Mouse (Mus musculus): Measurements from ENCODE around the gene Manbal. TPM values are rescaled to one million over a fixed set of nuclear protein-coding genes. Genes with fewer than 3 reads are reported as not detected.
A peak's percentile ranks its signal among the peaks of the same experiment; 100 is the strongest.

Manbal gene
- polyA plus RNA-seq, 1 experiment from 2014 or later, result 54.0 TPM

DNA sequence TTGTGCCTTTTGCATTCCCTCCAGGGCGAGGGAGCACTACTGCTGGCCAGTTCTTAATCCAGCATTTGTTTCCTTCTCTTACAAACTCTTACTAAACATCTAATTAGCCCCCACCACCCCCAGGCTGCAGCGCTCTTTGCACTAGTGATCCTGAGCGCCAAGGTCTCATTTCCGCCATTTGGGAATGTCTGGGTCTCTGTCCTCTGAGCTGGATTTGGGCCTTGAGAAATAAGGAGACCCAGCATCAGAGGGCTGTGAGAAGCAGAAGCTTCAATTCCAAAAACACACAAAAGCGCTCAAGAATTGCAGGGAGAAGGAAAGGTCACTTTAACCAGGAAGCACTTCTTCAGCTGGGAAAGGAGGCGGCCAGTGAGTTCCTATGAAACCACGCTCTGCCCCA, 27.9 kb upstream of the Manbal start:
- Histone ChIP-seq H3K36me3 (ENCODE audit: control insufficient read depth, insufficient read depth) (no peaks in the 10 kb centered on the region), H3K9ac (ENCODE audit: low read length) (no peak overlapping the region)
- no peak for ATAC-seq (replicated peaks; ENCODE audit: extremely low read depth, insufficient read depth, low FRiP score)

DNA sequence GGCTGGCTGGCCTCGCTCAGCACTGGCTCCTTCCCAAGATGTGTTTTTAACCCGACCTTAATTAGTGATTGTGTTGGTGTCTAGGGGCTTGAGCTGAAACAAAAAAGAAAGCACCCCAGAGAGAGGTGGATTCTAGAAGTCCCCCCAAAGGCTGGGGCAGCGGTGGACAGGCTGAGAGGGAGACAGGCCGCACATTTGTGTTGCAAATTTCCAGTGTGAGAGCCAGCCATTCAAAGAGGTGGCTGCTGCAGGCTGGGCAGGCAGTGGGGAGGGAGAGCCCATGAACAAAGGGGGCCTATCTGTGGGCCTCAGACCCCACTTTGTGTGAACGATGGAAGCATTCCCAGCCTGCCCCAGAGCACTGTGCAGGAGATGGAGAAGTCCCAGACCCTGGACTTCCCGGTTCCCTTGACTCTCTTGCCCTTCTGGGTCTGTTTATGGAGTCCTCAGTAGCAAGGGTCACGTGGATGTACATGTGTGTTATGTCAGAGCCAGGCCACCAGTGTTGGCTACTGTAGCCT, 27.1 kb upstream of the Manbal start:
- 41% methylated on average over 7 of the region's 7 CpGs for WGBS
- no peak overlapping the region for H3K4me2 ChIP-seq (ENCODE audit: low read depth, low read length)
- no peaks in the 10 kb centered on the region; the same call in 1 of the 2 replicates for H3K27me3 ChIP-seq (ENCODE audit: control insufficient read depth, insufficient read depth, low read length)
- no peak for ATAC-seq (replicated peaks; ENCODE audit: extremely low read depth, insufficient read depth, low FRiP score)
- H3K36me3 ChIP-seq (ENCODE audit: control insufficient read depth, insufficient read depth), result no peaks in the 10 kb centered on the region
- peaks cover 4% of the 10 kb centered on the region; the same call in 1 of the 2 replicates for H3K4me1 ChIP-seq (ENCODE audit: control insufficient read depth, insufficient read depth, low read length)
- no peak overlapping the region for H3K9ac ChIP-seq (ENCODE audit: low read length)
- no peak overlapping the region for H3K27ac ChIP-seq (ENCODE audit: low read length)
- no peak overlapping the region for H3K4me3 ChIP-seq (ENCODE audit: low read length)
- no peaks in the 10 kb centered on the region for H3K9me3 ChIP-seq (replicated peaks; ENCODE audit: control insufficient read depth, low read length)

More for the DNA sequence above, 27.9 kb upstream of the Manbal start:
- Histone ChIP-seq H3K27me3 (ENCODE audit: control insufficient read depth, insufficient read depth, low read length) (no peaks in the 10 kb centered on the region; the same call in 1 of the 2 replicates), H3K27ac (ENCODE audit: low read length) (no peak overlapping the region), H3K9me3 (replicated peaks; ENCODE audit: control insufficient read depth, low read length) (no peaks in the 10 kb centered on the region), H3K4me2 (ENCODE audit: low read depth, low read length) (no peak overlapping the region), H3K4me3 (ENCODE audit: low read length) (no peak overlapping the region), H3K4me1 (ENCODE audit: control insufficient read depth, insufficient read depth, low read length) (peaks cover 4% of the 10 kb centered on the region; the same call in 1 of the 2 replicates)
- 82% methylated on average over 7 of the region's 7 CpGs for WGBS

DNA sequence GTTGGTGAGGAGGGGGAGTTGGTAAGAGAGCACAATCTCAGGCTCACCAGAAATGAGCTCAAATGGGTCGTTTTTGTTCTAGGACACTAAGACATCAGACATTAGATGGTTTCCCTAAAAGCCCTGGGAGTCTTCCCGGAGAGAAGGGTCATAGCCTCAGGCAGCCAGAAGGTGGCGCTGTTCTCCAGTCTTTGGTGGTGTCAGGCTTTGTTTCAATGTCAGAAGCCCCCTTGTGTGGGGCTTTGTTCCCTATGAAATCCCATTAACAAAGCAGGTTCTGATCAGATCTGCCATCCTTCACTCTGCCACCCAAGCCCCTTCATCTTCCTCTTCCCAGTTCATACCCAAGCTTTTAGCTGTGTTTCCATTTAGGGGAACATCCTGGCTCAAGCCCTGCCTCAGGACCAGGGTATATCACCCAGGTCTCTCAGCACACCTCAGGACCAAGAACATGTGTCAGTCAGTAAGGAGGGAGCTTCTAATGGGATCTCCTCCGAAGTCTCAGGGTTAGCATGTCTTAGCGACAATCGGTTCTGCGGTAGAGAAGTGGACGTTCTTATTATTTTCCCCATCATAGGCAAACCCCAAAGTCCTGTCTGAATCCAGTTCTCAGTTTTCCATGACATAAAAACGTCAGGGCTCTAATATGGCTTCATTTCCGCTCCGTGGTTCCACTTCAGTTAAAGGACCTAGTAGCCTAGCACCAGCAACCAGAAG, 25.7 kb upstream of the Manbal start:
- 38% methylated on average over 11 of the region's 11 CpGs for WGBS
- Histone ChIP-seq H3K9me3 (replicated peaks; ENCODE audit: control insufficient read depth, low read length) (no peaks in the 10 kb centered on the region), H3K36me3 (ENCODE audit: control insufficient read depth, insufficient read depth) (no peaks in the 10 kb centered on the region), H3K27me3 (ENCODE audit: control insufficient read depth, insufficient read depth, low read length) (no peaks in the 10 kb centered on the region), H3K4me3 (ENCODE audit: low read length) (no peak overlapping the region), H3K4me1 (ENCODE audit: control insufficient read depth, insufficient read depth, low read length) (0 out of 2 replicates have a peak, but pooled peaks cover 2% of the 10 kb centered on the region), H3K4me2 (ENCODE audit: low read depth, low read length) (no peak overlapping the region), H3K9ac (ENCODE audit: low read length) (no peak overlapping the region), H3K27ac (ENCODE audit: low read length) (no peak overlapping the region)
- ATAC-seq (replicated peaks; ENCODE audit: extremely low read depth, insufficient read depth, low FRiP score), result no peak

DNA sequence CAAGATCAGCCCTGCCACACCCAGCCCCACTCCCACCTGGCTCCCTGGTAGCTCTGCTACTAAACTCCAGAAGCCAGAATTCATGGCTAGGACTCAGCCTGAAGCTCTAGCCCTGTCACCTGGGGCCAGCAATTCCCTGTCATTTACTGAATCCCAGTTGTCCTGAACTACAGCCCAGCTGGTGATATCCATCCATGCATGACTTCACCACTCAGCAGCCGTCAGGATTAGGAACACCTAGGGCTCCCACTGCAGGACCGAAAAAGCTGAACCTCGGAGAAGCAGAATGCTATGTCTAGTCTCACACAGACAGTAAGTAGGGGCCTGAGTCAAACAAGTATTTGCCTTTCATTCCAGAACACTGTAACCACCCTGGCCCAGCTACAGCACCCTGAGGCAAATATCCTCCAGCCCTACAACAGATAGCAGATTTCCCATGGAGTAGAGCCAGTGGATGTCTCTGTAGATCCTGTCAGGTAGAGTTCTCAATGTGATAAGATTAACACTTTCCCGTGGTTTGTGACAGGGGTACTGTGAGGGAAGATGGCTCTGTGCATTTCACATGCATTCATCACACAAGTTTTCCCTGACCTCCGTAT, 25.0 kb upstream of the Manbal start:
- Histone ChIP-seq H3K4me1 (ENCODE audit: control insufficient read depth, insufficient read depth, low read length) (0 out of 2 replicates have a peak, but pooled peaks cover 2% of the 10 kb centered on the region), H3K9ac (ENCODE audit: low read length) (no peak overlapping the region), H3K4me2 (ENCODE audit: low read depth, low read length) (no peak overlapping the region), H3K36me3 (ENCODE audit: control insufficient read depth, insufficient read depth) (no peaks in the 10 kb centered on the region), H3K9me3 (replicated peaks; ENCODE audit: control insufficient read depth, low read length) (no peaks in the 10 kb centered on the region), H3K27me3 (ENCODE audit: control insufficient read depth, insufficient read depth, low read length) (no peaks in the 10 kb centered on the region), H3K27ac (ENCODE audit: low read length) (no peak overlapping the region), H3K4me3 (ENCODE audit: low read length) (no peak overlapping the region)
- ATAC-seq (replicated peaks; ENCODE audit: extremely low read depth, insufficient read depth, low FRiP score), result no peak
- 44% methylated on average over 5 of the region's 5 CpGs for WGBS

DNA sequence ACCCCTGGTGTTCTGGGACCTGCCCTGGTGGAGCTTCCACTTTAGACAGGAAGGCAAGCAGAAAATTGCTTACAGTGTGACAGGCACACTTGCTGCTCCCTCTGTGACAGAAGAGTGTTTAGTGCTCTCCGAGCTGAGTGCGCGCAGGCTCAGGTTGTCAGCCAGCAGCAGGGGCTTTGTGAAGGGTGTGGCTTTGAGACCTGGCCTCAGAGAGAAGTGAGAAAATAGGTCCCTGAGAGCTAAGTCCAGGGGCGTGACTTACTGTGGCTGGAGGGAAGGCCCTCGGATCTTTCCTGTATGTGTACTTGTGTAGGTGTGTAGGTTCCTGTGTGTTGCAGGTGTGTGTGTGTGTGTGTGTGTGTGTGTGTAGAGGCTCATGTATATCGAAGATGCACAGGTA, 24.1 kb upstream of the Manbal start:
- no peak for ATAC-seq (replicated peaks; ENCODE audit: extremely low read depth, insufficient read depth, low FRiP score)
- H3K9ac ChIP-seq (ENCODE audit: low read length), result no peak overlapping the region
- H3K4me2 ChIP-seq (ENCODE audit: low read depth, low read length), result no peak overlapping the region
- H3K9me3 ChIP-seq (replicated peaks; ENCODE audit: control insufficient read depth, low read length), result no peaks in the 10 kb centered on the region
- WGBS, result 75% methylated on average over 6 of the region's 6 CpGs
- no peak overlapping the region for H3K27ac ChIP-seq (ENCODE audit: low read length)
- 0 out of 2 replicates have a peak, but pooled peaks cover 4% of the 10 kb centered on the region for H3K4me1 ChIP-seq (ENCODE audit: control insufficient read depth, insufficient read depth, low read length)
- H3K36me3 ChIP-seq (ENCODE audit: control insufficient read depth, insufficient read depth), result no peaks in the 10 kb centered on the region
- no peaks in the 10 kb centered on the region for H3K27me3 ChIP-seq (ENCODE audit: control insufficient read depth, insufficient read depth, low read length)
- no peak overlapping the region for H3K4me3 ChIP-seq (ENCODE audit: low read length)

DNA sequence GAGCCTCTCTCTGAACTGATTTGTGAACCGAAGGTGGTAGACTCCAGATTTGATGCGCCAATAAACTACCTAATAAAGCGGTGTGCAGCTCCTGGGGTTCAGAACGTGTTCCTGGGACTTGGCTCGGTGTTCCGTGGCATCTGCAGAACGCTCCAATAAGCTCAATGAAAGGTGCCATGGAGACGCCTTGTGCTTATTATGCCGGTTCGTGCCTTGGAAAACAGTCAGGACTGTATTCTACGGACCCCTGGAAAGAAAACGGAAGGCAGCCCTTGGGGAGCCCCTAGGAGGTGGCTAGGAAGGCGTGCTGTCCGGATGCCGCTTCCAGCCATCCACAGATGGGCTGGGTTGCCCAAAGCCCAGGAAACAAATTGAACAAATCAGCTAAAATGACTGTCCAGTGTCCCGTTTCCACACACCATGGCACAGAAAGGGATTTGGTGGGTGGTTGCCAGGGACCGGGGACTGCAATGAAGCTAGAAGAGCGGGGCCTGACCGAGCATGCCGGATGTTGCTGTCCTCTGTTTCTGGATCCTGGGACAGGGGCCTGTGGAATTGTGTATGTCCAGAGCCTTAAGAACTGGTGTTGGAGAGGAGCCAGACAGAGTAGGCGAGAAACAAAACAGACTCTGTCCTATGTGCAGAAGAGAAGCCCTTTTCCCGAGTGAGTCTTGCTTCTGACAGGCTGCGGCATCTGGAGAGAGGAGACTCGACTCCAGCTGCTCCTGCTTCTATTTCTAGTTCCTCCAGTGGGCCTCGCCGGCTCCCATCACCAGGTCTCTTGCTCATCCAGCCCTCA, 19.8 kb upstream of the Manbal start, which contains the start of gene Ghrh:
Gene Ghrh, minus strand, starts transcription at position 146 of the 799 bp plus-strand sequence.
- Histone ChIP-seq H3K9ac (ENCODE audit: low read length) (peak within 1 kb of the TSS; percentile 17; the same call in 1 of the 2 replicates), H3K27ac (ENCODE audit: low read length) (peak within 1 kb of the TSS; percentile 41), H3K4me2 (ENCODE audit: low read depth, low read length) (no peak within 1 kb of the TSS), H3K4me3 (ENCODE audit: low read length) (no peak within 1 kb of the TSS), H3K4me1 (ENCODE audit: control insufficient read depth, insufficient read depth, low read length) (peaks cover 4% of the 10 kb centered on the region; the same call in 1 of the 2 replicates), H3K36me3 (ENCODE audit: control insufficient read depth, insufficient read depth) (no peaks in the 10 kb centered on the region), H3K27me3 (ENCODE audit: control insufficient read depth, insufficient read depth, low read length) (no peaks in the 10 kb centered on the region), H3K9me3 (replicated peaks; ENCODE audit: control insufficient read depth, low read length) (no peaks in the 10 kb centered on the region)
- WGBS, result 63% methylated on average over 26 of the region's 26 CpGs
- peak; percentile 55; the same call in 1 of the 2 replicates for ATAC-seq (replicated peaks; ENCODE audit: extremely low read depth, insufficient read depth, low FRiP score)

DNA sequence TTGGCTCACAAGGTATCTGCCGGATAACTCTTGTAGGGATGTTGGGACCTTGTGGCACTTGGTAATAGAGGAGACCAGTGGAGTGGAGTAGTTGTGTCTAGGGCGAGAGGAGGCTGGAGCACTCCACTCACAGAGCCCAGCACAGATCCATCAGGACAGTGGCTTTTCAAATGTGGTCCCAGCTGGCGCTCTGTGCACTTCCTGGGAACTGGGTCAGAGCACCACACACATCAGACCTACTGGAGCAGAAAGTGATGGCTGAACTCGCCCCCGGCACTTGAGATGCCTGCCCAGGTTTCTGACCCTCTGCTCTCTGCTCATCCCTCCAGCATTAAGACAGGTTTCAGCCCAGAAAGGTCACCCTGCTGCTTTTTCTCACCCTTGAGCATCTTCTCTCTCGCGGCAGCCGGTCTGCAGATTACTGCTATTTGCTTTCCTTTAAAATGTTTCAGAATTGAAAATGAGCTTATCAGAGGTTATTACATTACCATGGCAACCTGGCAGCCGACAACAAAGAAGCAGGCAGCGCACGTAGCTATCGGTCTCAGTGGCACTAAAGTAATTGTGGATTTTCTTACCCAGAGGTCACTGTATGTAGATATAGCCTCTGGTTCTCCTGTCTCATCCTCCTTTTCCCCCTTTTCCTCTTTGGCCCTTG, 18.1 kb upstream of the Manbal start:
- no peaks in the 10 kb centered on the region for H3K9me3 ChIP-seq (replicated peaks; ENCODE audit: control insufficient read depth, low read length)
- 63% methylated on average over 12 of the region's 12 CpGs for WGBS
- peak overlapping the region; percentile 14; the same call in 1 of the 2 replicates for H3K27ac ChIP-seq (ENCODE audit: low read length)
- ATAC-seq (replicated peaks; ENCODE audit: extremely low read depth, insufficient read depth, low FRiP score), result no peak
- H3K36me3 ChIP-seq (ENCODE audit: control insufficient read depth, insufficient read depth), result no peaks in the 10 kb centered on the region
- H3K27me3 ChIP-seq (ENCODE audit: control insufficient read depth, insufficient read depth, low read length), result no peaks in the 10 kb centered on the region
- H3K4me2 ChIP-seq (ENCODE audit: low read depth, low read length), result no peak overlapping the region
- no peak overlapping the region for H3K4me3 ChIP-seq (ENCODE audit: low read length)
- peaks cover 4% of the 10 kb centered on the region; the same call in 1 of the 2 replicates for H3K4me1 ChIP-seq (ENCODE audit: control insufficient read depth, insufficient read depth, low read length)
- no peak overlapping the region for H3K9ac ChIP-seq (ENCODE audit: low read length)

DNA sequence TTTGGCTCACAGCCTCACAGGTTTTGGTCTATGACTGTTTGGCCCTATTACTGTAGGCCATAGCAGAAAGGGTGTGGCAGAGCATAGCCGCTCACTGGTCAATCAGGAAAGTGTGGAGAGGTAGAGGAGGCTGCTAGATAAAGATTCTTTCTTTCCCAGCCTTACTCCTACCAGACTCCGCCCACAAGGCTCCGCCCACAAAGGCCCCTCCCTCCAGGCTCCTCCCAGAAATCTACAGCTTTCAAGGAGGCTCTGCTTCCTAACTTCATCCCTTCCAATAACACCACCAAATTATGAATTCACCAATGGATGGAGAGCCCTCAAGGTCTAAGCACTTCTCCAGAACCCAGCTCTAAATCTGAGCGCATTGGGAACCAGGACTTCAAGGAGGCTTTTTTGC, 14.2 kb upstream of the Manbal start:
- Histone ChIP-seq H3K9me3 (replicated peaks; ENCODE audit: control insufficient read depth, low read length) (no peaks in the 10 kb centered on the region; the same call in 1 of the 2 replicates), H3K9ac (ENCODE audit: low read length) (no peak overlapping the region), H3K36me3 (ENCODE audit: control insufficient read depth, insufficient read depth) (no peaks in the 10 kb centered on the region), H3K4me2 (ENCODE audit: low read depth, low read length) (no peak overlapping the region), H3K27ac (ENCODE audit: low read length) (no peak overlapping the region), H3K4me1 (ENCODE audit: control insufficient read depth, insufficient read depth, low read length) (peaks cover 2% of the 10 kb centered on the region; the same call in 1 of the 2 replicates), H3K4me3 (ENCODE audit: low read length) (no peak overlapping the region), H3K27me3 (ENCODE audit: control insufficient read depth, insufficient read depth, low read length) (no peaks in the 10 kb centered on the region)
- ATAC-seq (replicated peaks; ENCODE audit: extremely low read depth, insufficient read depth, low FRiP score), result no peak
- WGBS, result 76% methylated on average over 4 of the region's 4 CpGs
